Mouse (Mus musculus) erythroblast, embryonic 14.5 days (primary cell): ENCODE results near the gene 4930404H24Rik.

Source experiments
- GATA1 ChIP-seq: IDR thresholded peaks from 2 replicates; pipeline ENCODE4 v1.6.1; 2012; ENCODE audit warnings: low read length, inconsistent platforms, mixed read lengths
- TAL1 ChIP-seq: IDR thresholded peaks from 3 replicates; pipeline ENCODE4 v1.6.1; 2012; ENCODE audit warnings: low read length, inconsistent platforms, mixed read lengths

- TF ChIP-seq GATA1 (peak; percentile 80), TAL1 (no peak)
Measured at GRCm38 (mm10) chr2:153525906-153526311, 33.3 kb downstream of the 4930404H24Rik start.
